Mouse (Mus musculus) embryonic fibroblast, embryonic 13.5 days (primary cell): ENCODE measurements around the gene Sucnr1.

Experiments
- CTCF ChIP-seq: IDR thresholded peaks from 2 replicates; pipeline ENCODE4 v1.5.1; 2011; ENCODE audit warnings: mild to moderate bottlenecking, control low read depth, low read length, moderate library complexity, borderline replicate concordance; ENCODE audit not compliant: insufficient read depth
- POLR2A ChIP-seq: IDR thresholded peaks from 2 replicates; pipeline ENCODE4 v1.6.1; 2011; ENCODE audit warnings: low read depth, mild to moderate bottlenecking, control low read depth, low read length, moderate library complexity

GRCm38 (mm10) chr3:60080572-60080971 is 1.1 kb upstream of the Sucnr1 start:
- TF ChIP-seq POLR2A = no peak
- TF ChIP-seq CTCF = no peak
